ENCODE assay signal across 26 mouse cellular contexts in genomic region chr1:64676060-64676839, GRCm38 (mm10). TPM values are rescaled to one million over a fixed set of nuclear protein-coding genes. Genes with fewer than 3 reads are reported as not detected.
A peak's percentile ranks its signal among the peaks of the same experiment; 100 is the strongest.
DNase-seq lines count a peak whose midpoint lies in the region; ATAC-seq and TF ChIP-seq lines count a peak whose summit lies in the region.
"Had no signal": no experiment of that assay in that cellular context is flagged by ENCODE, and none has a peak within 500 bp of the region (broad histone marks: within the 10 kb centered on the region; RNA-seq: fewer than 3 reads in every experiment).

No protein-coding gene starts in this region.

- no peak overlapping the region for H3K9ac ChIP-seq in intestine, postnatal 0 days (ENCODE audit: low read depth, low read length)
- no peak overlapping the region for H3K9ac ChIP-seq in intestine, embryonic 16.5 days (ENCODE audit: low read depth, low read length)
- H3K9ac ChIP-seq in limb, embryonic 13.5 days, result no peak overlapping the region
- H3K9ac ChIP-seq in liver, embryonic 11.5 days (ENCODE audit: low read depth, low read length), result no peak overlapping the region
- H3K9ac ChIP-seq: embryonic facial prominence, embryonic 15.5 days; forebrain, embryonic 15.5 days; hindbrain, embryonic 15.5 days; intestine, embryonic 15.5 days; liver, embryonic 13.5 days; lung, embryonic 14.5 days; neural tube, embryonic 12.5 days had no signal

- H3K36me3 ChIP-seq in intestine, postnatal 0 days (ENCODE audit: control insufficient read depth, insufficient read depth), result no peaks in the 10 kb centered on the region
- no peaks in the 10 kb centered on the region for H3K36me3 ChIP-seq in intestine, embryonic 16.5 days (ENCODE audit: control insufficient read depth, insufficient read depth, low read length)
- no peaks in the 10 kb centered on the region for H3K36me3 ChIP-seq in limb, embryonic 13.5 days
- H3K36me3 ChIP-seq in midbrain, embryonic 10.5 days, result no peaks in the 10 kb centered on the region
- no peaks in the 10 kb centered on the region for H3K36me3 ChIP-seq in liver, embryonic 11.5 days (ENCODE audit: control insufficient read depth, insufficient read depth, low read length)
- H3K36me3 ChIP-seq: embryonic facial prominence, embryonic 15.5 days; forebrain, embryonic 15.5 days; heart, embryonic 10.5 days; hindbrain, embryonic 15.5 days; intestine, embryonic 15.5 days; liver, embryonic 13.5 days; neural tube, embryonic 12.5 days had no signal

- TF ChIP-seq CTCF in intestine, postnatal 0 days (IDR thresholded peaks at IDR 0.05; ENCODE audit: low read depth), result no peak

- WGBS in intestine, postnatal 0 days, result 58% methylated on average over 6 of the region's 6 CpGs
- 63% methylated on average over 6 of the region's 6 CpGs for whole genome bisulfite sequencing in intestine, embryonic 16.5 days
- WGBS in limb, embryonic 13.5 days, result 29% methylated on average over 6 of the region's 6 CpGs
- 73% methylated on average over 6 of the region's 6 CpGs for WGBS in midbrain, embryonic 10.5 days
- WGBS in liver, embryonic 11.5 days, result 70% methylated on average over 6 of the region's 6 CpGs

- peak; percentile 61 for ATAC-seq in intestine, postnatal 0 days
- ATAC-seq in intestine, embryonic 16.5 days, result no peak
- ATAC-seq in limb, embryonic 13.5 days (ENCODE audit: low FRiP score, low read depth), result peak; percentile 82; the same call in 1 of the 2 replicates
- no peak for ATAC-seq in liver, embryonic 11.5 days (replicated peaks; ENCODE audit: low FRiP score)
- ATAC-seq: activated CD4-positive, CD25-positive, alpha-beta regulatory T cell, adult 4 months; forebrain, embryonic 15.5 days; intestine, embryonic 15.5 days had no signal

- no peaks in the 10 kb centered on the region for H3K27me3 ChIP-seq in intestine, postnatal 0 days (replicated peaks; ENCODE audit: control insufficient read depth, insufficient read depth, low read length)
- H3K27me3 ChIP-seq in intestine, embryonic 16.5 days (replicated peaks; ENCODE audit: control insufficient read depth, insufficient read depth, low read length), result no peaks in the 10 kb centered on the region
- no peaks in the 10 kb centered on the region for H3K27me3 ChIP-seq in limb, embryonic 13.5 days
- H3K27me3 ChIP-seq in midbrain, embryonic 10.5 days (ENCODE audit: low read depth, poor library complexity, severe bottlenecking), result no peaks in the 10 kb centered on the region
- no peaks in the 10 kb centered on the region for H3K27me3 ChIP-seq in liver, embryonic 11.5 days (replicated peaks; ENCODE audit: control insufficient read depth, insufficient read depth, low read length)
- H3K27me3 ChIP-seq: embryonic facial prominence, embryonic 15.5 days; forebrain, embryonic 15.5 days; hindbrain, embryonic 15.5 days; intestine, embryonic 15.5 days; liver, embryonic 13.5 days; neural tube, embryonic 12.5 days had no signal

- H3K9me3 ChIP-seq in intestine, postnatal 0 days (ENCODE audit: control insufficient read depth), result no peaks in the 10 kb centered on the region
- H3K9me3 ChIP-seq in intestine, embryonic 16.5 days (ENCODE audit: control insufficient read depth, low read length), result no peaks in the 10 kb centered on the region
- no peaks in the 10 kb centered on the region for H3K9me3 ChIP-seq in limb, embryonic 13.5 days
- H3K9me3 ChIP-seq in midbrain, embryonic 10.5 days (replicated peaks), result 0 out of 2 replicates have a peak, but pooled peaks cover 3% of the 10 kb centered on the region
- no peaks in the 10 kb centered on the region for H3K9me3 ChIP-seq in liver, embryonic 11.5 days (ENCODE audit: control insufficient read depth, low read length)
- H3K9me3 ChIP-seq: embryonic facial prominence, embryonic 15.5 days; forebrain, embryonic 15.5 days; heart, embryonic 10.5 days; hindbrain, embryonic 15.5 days; intestine, embryonic 15.5 days; liver, embryonic 13.5 days; neural tube, embryonic 12.5 days had no signal

- no peak overlapping the region for H3K4me3 ChIP-seq in intestine, postnatal 0 days (ENCODE audit: low read depth, low read length)
- no peak overlapping the region for H3K4me3 ChIP-seq in intestine, embryonic 16.5 days (ENCODE audit: low read length)
- H3K4me3 ChIP-seq in limb, embryonic 13.5 days, result no peak overlapping the region
- H3K4me3 ChIP-seq in midbrain, embryonic 10.5 days, result no peak overlapping the region
- no peak overlapping the region for H3K4me3 ChIP-seq in liver, embryonic 11.5 days (ENCODE audit: low read depth, low read length)
- H3K4me3 ChIP-seq: embryonic facial prominence, embryonic 15.5 days; forebrain, embryonic 15.5 days; heart, embryonic 10.5 days; hindbrain, embryonic 15.5 days; intestine, embryonic 15.5 days; liver, embryonic 13.5 days; neural tube, embryonic 12.5 days had no signal

- H3K4me1 ChIP-seq in intestine, postnatal 0 days (replicated peaks; ENCODE audit: control insufficient read depth, insufficient read depth, low read length), result peaks cover 4% of the 10 kb centered on the region; the same call in 1 of the 2 replicates
- no peaks in the 10 kb centered on the region for H3K4me1 ChIP-seq in intestine, embryonic 16.5 days (ENCODE audit: control insufficient read depth, insufficient read depth, low read length)
- peaks cover 15% of the 10 kb centered on the region for H3K4me1 ChIP-seq in limb, embryonic 13.5 days
- H3K4me1 ChIP-seq in midbrain, embryonic 10.5 days, result no peaks in the 10 kb centered on the region
- peaks cover 4% of the 10 kb centered on the region; the same call in 1 of the 2 replicates for H3K4me1 ChIP-seq in liver, embryonic 11.5 days (replicated peaks; ENCODE audit: control insufficient read depth, insufficient read depth, low read length)
- H3K4me1 ChIP-seq: embryonic facial prominence, embryonic 15.5 days; forebrain, embryonic 15.5 days; heart, embryonic 10.5 days; hindbrain, embryonic 15.5 days; intestine, embryonic 15.5 days; neural tube, embryonic 12.5 days had no signal

- H3K27ac ChIP-seq in intestine, postnatal 0 days (ENCODE audit: low read depth, low read length), result no peak overlapping the region; the same call in 1 of the 2 replicates
- H3K27ac ChIP-seq in intestine, embryonic 16.5 days (ENCODE audit: low read length), result no peak overlapping the region
- no peak overlapping the region for H3K27ac ChIP-seq in limb, embryonic 13.5 days
- no peak overlapping the region for H3K27ac ChIP-seq in midbrain, embryonic 10.5 days (replicated peaks)
- H3K27ac ChIP-seq in liver, embryonic 11.5 days (ENCODE audit: low read depth, low read length), result no peak overlapping the region
- H3K27ac ChIP-seq: embryonic facial prominence, embryonic 15.5 days; forebrain, embryonic 15.5 days; heart, embryonic 10.5 days; hindbrain, embryonic 15.5 days; intestine, embryonic 15.5 days; liver, embryonic 13.5 days; neural tube, embryonic 12.5 days had no signal

- no peak overlapping the region for H3K4me2 ChIP-seq in intestine, postnatal 0 days (replicated peaks; ENCODE audit: low read depth)
- H3K4me2 ChIP-seq in intestine, embryonic 16.5 days (ENCODE audit: low read depth, low read length), result no peak overlapping the region
- no peak overlapping the region for H3K4me2 ChIP-seq in limb, embryonic 13.5 days (replicated peaks)
- H3K4me2 ChIP-seq in liver, embryonic 11.5 days, result no peak overlapping the region
- H3K4me2 ChIP-seq: embryonic facial prominence, embryonic 15.5 days; forebrain, embryonic 15.5 days; hindbrain, embryonic 15.5 days; intestine, embryonic 15.5 days; liver, embryonic 13.5 days; lung, embryonic 14.5 days; neural tube, embryonic 12.5 days had no signal

- peak; percentile 29 for DNase-seq in embryo, embryonic 10 days (ENCODE audit: low spot score)
- no peak for DNase-seq in embryo, embryonic 9.5 days (ENCODE audit: extremely low spot score)
- DNase-seq in adipocyte (ENCODE audit: low spot score), result peak; percentile 10
- no peak for DNase-seq in midbrain, embryonic 10.5 days (ENCODE audit: low spot score)
- DNase-seq in liver, embryonic 11.5 days (ENCODE audit: low spot score), result no peak
- DNase-seq: adrenal gland, postnatal 36 days; cerebellum, adult 9-10 months; heart, postnatal 4 days; kidney, postnatal 25 days; left cerebral cortex, postnatal 4 days; liver, embryonic 13.5 days; lung, embryonic 14.5 days; midbrain, embryonic 14.5 days; retina, postnatal 1 day; right cerebral cortex, postnatal 25 days; thymus, postnatal 14 days had no signal

RNA-seq across cellular contexts. Expression of gene Ccnyl1, which starts 14.0 kb away (rescaled TPM):
- polyA plus RNA-seq in intestine, postnatal 0 days (2015; fragmentation: Nextera tagmentation; extraction: Ambion mirVana), result 5.1 and 5.5 TPM in 2 replicates
- 3.8 TPM in 2 replicates for polyA plus RNA-seq in intestine, embryonic 16.5 days (2015; fragmentation: Nextera tagmentation; extraction: Ambion mirVana)
- polyA plus RNA-seq in limb, embryonic 13.5 days (2015; fragmentation: Nextera tagmentation; extraction: Ambion mirVana), result 5.0 and 5.8 TPM in 2 replicates
- 6.4 and 6.5 TPM in 2 replicates for polyA plus RNA-seq in midbrain, embryonic 10.5 days (2016; fragmentation: Nextera tagmentation; extraction: Ambion mirVana)
- 3.4 and 4.7 TPM in 2 replicates for polyA plus RNA-seq in liver, embryonic 11.5 days (2014; fragmentation: Nextera tagmentation; extraction: Ambion mirVana)

RNA-seq across cellular contexts. Expression of gene Mettl21a, which starts 59.2 kb away (rescaled TPM):
- 9.5 and 10.2 TPM in 2 replicates for polyA plus RNA-seq in intestine, postnatal 0 days (2015; fragmentation: Nextera tagmentation; extraction: Ambion mirVana)
- 17.1 and 19.5 TPM in 2 replicates for polyA plus RNA-seq in intestine, embryonic 16.5 days (2015; fragmentation: Nextera tagmentation; extraction: Ambion mirVana)
- polyA plus RNA-seq in limb, embryonic 13.5 days (2015; fragmentation: Nextera tagmentation; extraction: Ambion mirVana), result 26.0 and 27.2 TPM in 2 replicates
- polyA plus RNA-seq in midbrain, embryonic 10.5 days (2016; fragmentation: Nextera tagmentation; extraction: Ambion mirVana), result 24.4 and 25.8 TPM in 2 replicates
- polyA plus RNA-seq in liver, embryonic 11.5 days (2014; fragmentation: Nextera tagmentation; extraction: Ambion mirVana), result 16.1 and 16.3 TPM in 2 replicates

Comparison
In these comparisons a context has a peak if more than half of its experiments do, and no peak if none do; other contexts are left out.
1. DNase-seq: peak in embryo, embryonic 10 days (single experiment) and adipocyte (single experiment); none in embryo, embryonic 9.5 days (single experiment), midbrain, embryonic 10.5 days (single experiment) and liver, embryonic 11.5 days (single experiment).
2. ATAC-seq: peak in intestine, postnatal 0 days (single experiment) and limb, embryonic 13.5 days (single experiment); none in intestine, embryonic 16.5 days (single experiment) and liver, embryonic 11.5 days (single experiment).